Mouse (Mus musculus): Measurements from ENCODE around the gene Tgfb3. TPM values are rescaled to one million over a fixed set of nuclear protein-coding genes. Genes with fewer than 3 reads are reported as not detected.

The Tgfb3 gene
- polyA plus RNA-seq, 1 experiment from 2014 or later: 31.1 TPM

DNA sequence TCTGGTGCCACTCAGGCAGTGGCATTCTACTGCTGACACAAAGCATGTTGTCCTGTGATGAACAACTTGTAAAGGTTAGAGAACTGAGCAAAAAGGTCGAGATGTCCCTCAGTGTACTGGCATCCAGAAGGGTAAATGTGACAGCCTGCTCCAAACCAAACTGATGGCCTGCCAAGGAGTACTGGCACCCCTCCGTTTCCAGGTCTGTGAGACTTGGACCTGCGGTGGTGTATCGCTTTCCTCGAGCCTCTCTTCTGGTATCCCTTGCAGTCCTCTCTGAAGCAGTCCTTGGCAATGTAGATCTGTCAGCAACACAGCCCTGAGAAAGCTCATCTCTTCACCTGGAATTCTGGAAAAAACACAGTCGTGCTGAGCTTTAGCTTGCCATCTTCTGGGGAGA is 53.4 kb downstream of the Tgfb3 start:
- Histone ChIP-seq H3K27me3 (no peaks in the 10 kb centered on the region), H3K4me1 (peaks cover 19% of the 10 kb centered on the region), H3K4me3 (replicated peaks) (no peak overlapping the region), H3K9ac (no peak overlapping the region), H3K9me3 (replicated peaks) (no peaks in the 10 kb centered on the region), H3K36me3 (no peaks in the 10 kb centered on the region), H3K27ac (no peak overlapping the region), H3K4me2 (no peak overlapping the region)
- WGBS: 92% methylated on average over 6 of the region's 6 CpGs
- ATAC-seq (replicated peaks; ENCODE audit: low FRiP score): no peak

GRCm38 (mm10) chr12:86024426-86024825 is 54.4 kb downstream of the Tgfb3 start:
- WGBS: 51% methylated on average over 4 of the region's 4 CpGs

DNA sequence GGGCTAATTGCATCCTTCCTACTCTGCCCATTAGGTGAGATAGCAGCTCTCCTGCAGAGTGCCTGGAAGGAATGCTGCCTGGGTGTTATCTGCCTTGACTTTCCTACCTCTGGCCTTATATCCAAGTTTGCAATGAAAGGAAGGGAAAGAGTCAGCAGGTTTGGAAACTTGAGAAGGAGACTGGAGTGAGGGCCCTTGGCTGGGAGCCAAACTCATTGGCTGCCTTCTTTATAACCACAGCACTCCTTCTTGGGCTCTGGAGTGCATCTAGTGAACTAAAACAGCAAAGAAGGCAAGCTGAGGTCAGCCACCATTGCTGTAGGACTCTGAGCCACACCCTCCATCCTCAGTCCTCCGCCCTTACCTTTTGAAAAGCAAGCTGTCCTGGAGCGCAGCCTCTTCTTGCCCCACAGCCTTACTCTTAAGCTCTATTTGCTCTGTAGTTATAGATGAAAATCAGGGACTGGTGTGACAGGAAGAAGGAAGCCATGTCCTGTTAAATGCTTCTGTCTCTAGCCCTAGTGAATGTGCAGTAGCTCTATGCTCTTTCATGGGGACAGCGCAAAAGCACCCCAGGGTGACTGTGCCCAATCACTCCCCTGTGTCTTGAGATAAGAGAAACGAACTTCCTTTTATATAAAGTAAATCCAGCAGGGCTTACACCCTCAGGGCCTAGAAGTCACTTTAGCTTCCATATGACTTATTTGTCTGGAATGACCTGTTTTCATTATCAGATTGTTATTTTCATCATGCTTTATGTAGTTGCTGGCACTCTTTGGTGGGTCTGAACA is 55.6 kb downstream of the Tgfb3 start:
- H3K4me2 ChIP-seq: no peak overlapping the region
- H3K36me3 ChIP-seq: no peaks in the 10 kb centered on the region
- no peaks in the 10 kb centered on the region for H3K9me3 ChIP-seq (replicated peaks)
- peaks cover 19% of the 10 kb centered on the region for H3K4me1 ChIP-seq
- H3K27me3 ChIP-seq: no peaks in the 10 kb centered on the region
- 64% methylated on average over 4 of the region's 4 CpGs for WGBS
- peak; percentile 59; the same call in 1 of the 2 replicates for ATAC-seq (replicated peaks; ENCODE audit: low FRiP score)
- H3K9ac ChIP-seq: no peak overlapping the region
- H3K4me3 ChIP-seq (replicated peaks): no peak overlapping the region
- peak overlapping the region; percentile 77 for H3K27ac ChIP-seq

More at GRCm38 (mm10) chr12:86024426-86024825, 54.4 kb downstream of the Tgfb3 start:
- no peak overlapping the region for H3K4me3 ChIP-seq (replicated peaks)
- no peak overlapping the region for H3K4me2 ChIP-seq
- no peaks in the 10 kb centered on the region for H3K9me3 ChIP-seq (replicated peaks)
- no peak for ATAC-seq (replicated peaks; ENCODE audit: low FRiP score)
- H3K36me3 ChIP-seq: no peaks in the 10 kb centered on the region
- H3K27me3 ChIP-seq: no peaks in the 10 kb centered on the region
- peaks cover 19% of the 10 kb centered on the region for H3K4me1 ChIP-seq
- no peak overlapping the region for H3K9ac ChIP-seq
- H3K27ac ChIP-seq: no peak overlapping the region

GRCm38 (mm10) chr12:86022282-86022984 is 56.4 kb downstream of the Tgfb3 start:
- Histone ChIP-seq H3K4me2 (no peak overlapping the region), H3K9ac (no peak overlapping the region), H3K27me3 (no peaks in the 10 kb centered on the region), H3K4me1 (peaks cover 19% of the 10 kb centered on the region), H3K9me3 (replicated peaks) (no peaks in the 10 kb centered on the region), H3K36me3 (no peaks in the 10 kb centered on the region), H3K27ac (peak overlapping the region; percentile 77), H3K4me3 (replicated peaks) (no peak overlapping the region)
- ATAC-seq (replicated peaks; ENCODE audit: low FRiP score): no peak
- 35% methylated on average over 9 of the region's 9 CpGs for WGBS

- no peak overlapping the region for H3K27ac ChIP-seq
- H3K9me3 ChIP-seq (replicated peaks): no peaks in the 10 kb centered on the region
- 75% methylated on average over 6 of the region's 6 CpGs for WGBS
- H3K4me3 ChIP-seq (replicated peaks): no peak overlapping the region
- ATAC-seq (replicated peaks; ENCODE audit: low FRiP score): no peak
- H3K36me3 ChIP-seq: no peaks in the 10 kb centered on the region
- H3K27me3 ChIP-seq: no peaks in the 10 kb centered on the region
- peaks cover 19% of the 10 kb centered on the region for H3K4me1 ChIP-seq
- H3K4me2 ChIP-seq: no peak overlapping the region
- no peak overlapping the region for H3K9ac ChIP-seq
Measured at GRCm38 (mm10) chr12:86021583-86021982, 57.3 kb downstream of the Tgfb3 start.

GRCm38 (mm10) chr12:86017360-86017759 is 61.5 kb downstream of the Tgfb3 start:
- 83% methylated on average over 5 of the region's 5 CpGs for WGBS
- Histone ChIP-seq H3K27me3 (no peaks in the 10 kb centered on the region), H3K36me3 (peaks cover 6% of the 10 kb centered on the region), H3K27ac (no peak overlapping the region), H3K4me2 (no peak overlapping the region), H3K9ac (no peak overlapping the region), H3K9me3 (replicated peaks) (no peaks in the 10 kb centered on the region), H3K4me3 (replicated peaks) (no peak overlapping the region), H3K4me1 (peaks cover 3% of the 10 kb centered on the region)
- ATAC-seq (replicated peaks; ENCODE audit: low FRiP score): no peak

GRCm38 (mm10) chr12:86015114-86015513 is 63.7 kb downstream of the Tgfb3 start:
- Histone ChIP-seq H3K27ac (no peak overlapping the region), H3K9me3 (replicated peaks) (no peaks in the 10 kb centered on the region), H3K9ac (no peak overlapping the region), H3K4me3 (replicated peaks) (no peak overlapping the region), H3K4me1 (no peaks in the 10 kb centered on the region), H3K27me3 (no peaks in the 10 kb centered on the region), H3K4me2 (no peak overlapping the region), H3K36me3 (peaks cover 6% of the 10 kb centered on the region)
- no peak for ATAC-seq (replicated peaks; ENCODE audit: low FRiP score)
- 74% methylated on average over 2 of the region's 2 CpGs for WGBS

DNA sequence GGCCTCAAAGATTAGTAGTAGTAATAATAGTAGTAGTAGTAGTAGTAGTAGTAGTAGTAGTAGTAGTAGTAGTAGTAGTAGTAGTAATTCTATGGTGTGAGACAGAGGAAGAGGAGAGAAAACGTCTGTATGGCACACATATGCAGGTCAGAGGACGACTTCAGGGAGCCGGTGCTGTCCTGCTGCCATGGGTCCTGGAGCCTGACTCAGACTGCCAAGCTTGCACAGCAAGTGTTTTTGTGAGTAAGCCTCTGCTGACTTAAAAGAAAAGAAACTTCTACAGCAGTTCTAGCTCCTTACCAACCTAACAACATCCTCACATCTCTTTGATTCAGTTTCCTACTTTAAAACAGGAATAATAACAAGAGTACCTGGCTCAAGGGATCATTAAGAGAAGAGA is 64.2 kb downstream of the Tgfb3 start:
- Histone ChIP-seq H3K4me3 (replicated peaks) (no peak overlapping the region), H3K27ac (no peak overlapping the region), H3K4me1 (no peaks in the 10 kb centered on the region), H3K27me3 (no peaks in the 10 kb centered on the region), H3K36me3 (peaks cover 6% of the 10 kb centered on the region), H3K4me2 (no peak overlapping the region), H3K9ac (no peak overlapping the region), H3K9me3 (replicated peaks) (no peaks in the 10 kb centered on the region)
- ATAC-seq (replicated peaks; ENCODE audit: low FRiP score): no peak
- WGBS: 84% methylated on average over 3 of the region's 3 CpGs

DNA sequence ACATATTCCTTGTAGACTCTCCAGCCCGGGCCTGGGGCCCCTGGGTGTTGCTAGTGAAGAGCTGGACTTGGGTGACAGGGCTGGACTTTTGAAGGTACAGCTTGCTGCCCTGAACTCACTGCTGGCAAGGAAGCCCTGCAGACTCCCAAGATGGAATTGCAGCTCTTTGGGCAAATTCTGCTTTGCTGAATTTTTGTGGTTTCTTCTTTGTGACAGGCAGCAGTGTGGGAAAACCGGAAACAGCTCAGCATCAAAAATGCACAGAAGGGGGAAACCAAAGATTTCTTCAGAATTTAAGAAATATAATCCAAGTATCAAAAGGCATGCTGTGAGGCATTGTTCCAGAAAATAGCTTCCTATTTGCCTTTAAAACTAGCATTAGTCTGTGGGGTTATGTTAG is 64.7 kb downstream of the Tgfb3 start:
- H3K4me2 ChIP-seq: no peak overlapping the region
- H3K36me3 ChIP-seq: peaks cover 6% of the 10 kb centered on the region
- no peaks in the 10 kb centered on the region for H3K9me3 ChIP-seq (replicated peaks)
- 84% methylated on average over 2 of the region's 2 CpGs for WGBS
- no peak overlapping the region for H3K9ac ChIP-seq
- H3K27ac ChIP-seq: no peak overlapping the region
- no peaks in the 10 kb centered on the region for H3K27me3 ChIP-seq
- H3K4me3 ChIP-seq (replicated peaks): no peak overlapping the region
- no peak for ATAC-seq (replicated peaks; ENCODE audit: low FRiP score)
- H3K4me1 ChIP-seq: no peaks in the 10 kb centered on the region

DNA sequence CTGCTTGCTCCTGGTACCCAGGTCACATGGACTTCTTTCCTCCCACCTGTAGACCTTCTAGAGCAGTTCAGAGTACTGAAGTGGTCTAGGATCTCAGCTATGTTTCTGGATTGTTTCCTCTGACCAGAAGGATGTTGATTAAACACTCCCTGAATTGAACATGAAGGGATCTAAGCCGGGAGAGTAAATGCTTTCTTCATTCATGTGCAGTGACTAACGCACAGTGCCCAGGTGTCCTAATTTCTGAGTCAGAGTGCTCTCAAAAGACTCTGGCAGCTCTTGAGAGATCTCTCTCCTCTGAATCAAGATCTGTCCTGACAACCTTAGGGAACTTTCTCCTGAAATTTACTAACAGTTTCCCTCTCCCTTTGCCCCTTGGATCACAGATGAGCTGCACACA is 66.6 kb downstream of the Tgfb3 start:
- Histone ChIP-seq H3K4me1 (0 out of 2 replicates have a peak, but pooled peaks cover 5% of the 10 kb centered on the region), H3K9me3 (replicated peaks) (no peaks in the 10 kb centered on the region), H3K27me3 (no peaks in the 10 kb centered on the region), H3K4me2 (no peak overlapping the region), H3K4me3 (replicated peaks) (no peak overlapping the region), H3K27ac (no peak overlapping the region), H3K36me3 (peaks cover 6% of the 10 kb centered on the region), H3K9ac (no peak overlapping the region)
- no peak for ATAC-seq (replicated peaks; ENCODE audit: low FRiP score)
- 81% methylated on average over 2 of the region's 2 CpGs for WGBS

DNA sequence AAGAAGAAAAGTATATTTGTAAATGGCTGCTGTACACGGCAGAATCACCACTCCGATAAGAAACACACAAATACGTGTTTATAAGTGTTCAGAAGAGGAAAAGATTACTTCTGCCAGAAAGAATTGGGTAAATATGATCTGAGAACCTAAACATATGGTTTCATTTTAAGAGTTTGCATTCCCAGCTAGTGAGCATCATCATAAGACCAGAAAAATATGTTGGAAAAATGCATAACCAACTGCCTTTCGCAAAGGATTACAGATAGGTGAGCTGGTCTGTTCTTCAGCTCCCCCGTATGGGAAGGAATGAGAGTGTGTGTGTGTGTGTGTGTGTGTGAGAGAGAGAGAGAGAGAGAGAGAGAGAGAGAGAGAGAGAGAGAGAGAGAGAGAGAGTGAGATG is 68.2 kb downstream of the Tgfb3 start:
- ATAC-seq (replicated peaks; ENCODE audit: low FRiP score): no peak
- H3K4me2 ChIP-seq: no peak overlapping the region
- peaks cover 6% of the 10 kb centered on the region for H3K36me3 ChIP-seq
- H3K4me1 ChIP-seq: 0 out of 2 replicates have a peak, but pooled peaks cover 5% of the 10 kb centered on the region
- H3K9ac ChIP-seq: no peak overlapping the region
- no peaks in the 10 kb centered on the region for H3K27me3 ChIP-seq
- no peak overlapping the region for H3K27ac ChIP-seq
- no peaks in the 10 kb centered on the region for H3K9me3 ChIP-seq (replicated peaks)
- 81% methylated on average over 5 of the region's 5 CpGs for WGBS
- H3K4me3 ChIP-seq (replicated peaks): no peak overlapping the region

- H3K9ac ChIP-seq: no peak overlapping the region
- 64% methylated on average over 3 of the region's 3 CpGs for WGBS
- H3K9me3 ChIP-seq (replicated peaks): no peaks in the 10 kb centered on the region
- 0 out of 2 replicates have a peak, but pooled peaks cover 5% of the 10 kb centered on the region for H3K4me1 ChIP-seq
- H3K4me2 ChIP-seq: no peak overlapping the region
- 0 out of 2 replicates have a peak overlapping the region, but pooled peaks have one; percentile 11 for H3K27ac ChIP-seq
- H3K4me3 ChIP-seq (replicated peaks): no peak overlapping the region
- H3K36me3 ChIP-seq: no peaks in the 10 kb centered on the region
- no peaks in the 10 kb centered on the region for H3K27me3 ChIP-seq
- ATAC-seq (replicated peaks; ENCODE audit: low FRiP score): no peak
Measured at GRCm38 (mm10) chr12:86007377-86007776, 71.5 kb downstream of the Tgfb3 start.

Measured in kidney, embryonic 15.5 days (tissue).